Mouse (Mus musculus) bone marrow, adult 2 months (tissue): ENCODE measurements at regions not wholly inside any gene's neighbourhood (a gene's known extent, or its start where the extent isn't known, plus 50 kb on each side); places are given as distances from the start of the nearest gene placed in this dataset.

Experiments
- H3K27ac ChIP-seq: fragments of 200-500 bp; 2 replicates; pipeline ENCODE4 v1.5.1; 2012; ENCODE audit warnings: low read depth, mild to moderate bottlenecking, control low read depth, inconsistent platforms, low read length; ENCODE audit not compliant: control insufficient read depth, poor library complexity, insufficient read depth
- H3K4me1 ChIP-seq: fragments of 200-500 bp; 2 replicates; pipeline ENCODE4 v1.6.1; 2011; ENCODE audit warnings: low read length; ENCODE audit not compliant: control insufficient read depth, insufficient read depth
- H3K4me3 ChIP-seq: fragments of 200-500 bp; replicated peaks from 2 replicates; pipeline ENCODE3; 2011; ENCODE audit warnings: mild to moderate bottlenecking, low read depth, low read length, control low read depth; ENCODE audit not compliant: control insufficient read depth
- CTCF ChIP-seq: fragments of 200-500 bp; IDR thresholded peaks from 2 replicates; pipeline ENCODE4 v1.5.1; 2011; ENCODE audit warnings: low read length, control low read depth; ENCODE audit not compliant: control insufficient read depth, insufficient read depth
- POLR2A ChIP-seq: fragments of 200-500 bp; IDR thresholded peaks from 2 replicates; pipeline ENCODE4 v1.6.1; 2011; ENCODE audit warnings: low read depth, mild to moderate bottlenecking, control low read depth, low read length, borderline replicate concordance; ENCODE audit not compliant: control insufficient read depth
- WGBS: fragments of 180-500 bp; shearing (Covaris S2); methylation state at CpG from one replicate; pipeline ENCODE4 v1.1.7; 2018; 5-methylcytosine and 5-hydroxymethylcytosine counted together

GRCm38 (mm10) chr3:78919407-78919806 lies 366.9 kb downstream of the Rapgef2 start:
- H3K4me1 ChIP-seq, result no peaks in the 10 kb centered on the region
- peak; percentile 87 for TF ChIP-seq CTCF
- TF ChIP-seq POLR2A, result no peak
- WGBS, result 5% methylated on average over 12 of the region's 12 CpGs
- H3K27ac ChIP-seq, result no peak overlapping the region
- no peak overlapping the region for H3K4me3 ChIP-seq

GRCm38 (mm10) chr3:78908196-78908844 lies 378.0 kb downstream of the Rapgef2 start:
- no peak overlapping the region for H3K27ac ChIP-seq
- WGBS, result 90% methylated on average over 1 of the region's 1 CpGs
- H3K4me3 ChIP-seq, result no peak overlapping the region
- H3K4me1 ChIP-seq, result no peaks in the 10 kb centered on the region
- TF ChIP-seq CTCF, result no peak
- TF ChIP-seq POLR2A, result no peak

GRCm38 (mm10) chr3:78907778-78908177 lies 378.5 kb downstream of the Rapgef2 start:
- Histone ChIP-seq H3K4me3 (no peak overlapping the region), H3K27ac (no peak overlapping the region), H3K4me1 (no peaks in the 10 kb centered on the region)
- TF ChIP-seq POLR2A (no peak), CTCF (no peak)
- WGBS, result 84% methylated on average over 7 of the region's 7 CpGs

- Histone ChIP-seq H3K4me3 (no peak overlapping the region), H3K27ac (no peak overlapping the region), H3K4me1 (no peaks in the 10 kb centered on the region)
- no peak for TF ChIP-seq POLR2A
- no peak for TF ChIP-seq CTCF
- WGBS, result 49% methylated on average over 4 of the region's 4 CpGs
Observed at GRCm38 (mm10) chr3:78901838-78902484, 384.4 kb downstream of the Rapgef2 start.

DNA sequence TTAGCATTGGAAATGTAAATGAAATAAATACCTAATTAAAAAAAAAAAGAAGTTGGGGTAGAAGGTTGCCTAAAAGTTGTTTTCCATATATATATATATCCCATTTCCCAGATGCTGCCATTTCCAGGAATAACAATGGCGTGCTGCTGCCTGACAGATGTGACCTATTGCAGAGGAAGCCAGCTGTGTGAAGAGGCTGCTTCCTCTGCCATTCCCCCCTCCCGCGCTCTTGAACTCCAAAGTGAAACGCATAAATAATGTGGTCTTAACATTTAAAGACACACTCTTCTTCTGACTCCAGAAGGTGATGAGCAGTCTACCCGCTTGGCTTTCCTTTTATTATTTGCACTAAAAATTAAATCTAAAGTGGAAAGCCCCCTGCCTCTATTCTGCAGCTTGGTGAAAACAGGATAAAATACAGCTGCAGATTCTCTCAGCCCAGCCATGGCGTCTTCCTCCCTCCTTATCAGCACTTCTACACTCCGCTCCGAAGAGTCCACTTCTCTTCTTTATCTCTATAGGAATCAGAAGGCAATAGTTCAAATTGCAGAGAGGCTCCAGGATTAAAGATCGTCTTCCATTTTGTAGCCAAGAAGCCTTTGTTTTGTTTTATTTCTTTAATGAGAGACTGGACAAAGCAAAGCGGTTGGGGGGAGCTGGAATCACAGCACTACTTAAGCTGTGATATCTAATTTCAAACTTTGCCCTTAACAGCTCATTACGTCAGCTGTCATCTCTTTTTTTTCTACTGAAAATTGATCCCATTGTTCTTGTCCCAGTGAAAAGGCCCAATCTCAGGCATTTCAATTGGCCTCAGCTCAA lies 385.1 kb downstream of the Rapgef2 start:
- WGBS, result 29% methylated on average over 11 of the region's 11 CpGs

DNA sequence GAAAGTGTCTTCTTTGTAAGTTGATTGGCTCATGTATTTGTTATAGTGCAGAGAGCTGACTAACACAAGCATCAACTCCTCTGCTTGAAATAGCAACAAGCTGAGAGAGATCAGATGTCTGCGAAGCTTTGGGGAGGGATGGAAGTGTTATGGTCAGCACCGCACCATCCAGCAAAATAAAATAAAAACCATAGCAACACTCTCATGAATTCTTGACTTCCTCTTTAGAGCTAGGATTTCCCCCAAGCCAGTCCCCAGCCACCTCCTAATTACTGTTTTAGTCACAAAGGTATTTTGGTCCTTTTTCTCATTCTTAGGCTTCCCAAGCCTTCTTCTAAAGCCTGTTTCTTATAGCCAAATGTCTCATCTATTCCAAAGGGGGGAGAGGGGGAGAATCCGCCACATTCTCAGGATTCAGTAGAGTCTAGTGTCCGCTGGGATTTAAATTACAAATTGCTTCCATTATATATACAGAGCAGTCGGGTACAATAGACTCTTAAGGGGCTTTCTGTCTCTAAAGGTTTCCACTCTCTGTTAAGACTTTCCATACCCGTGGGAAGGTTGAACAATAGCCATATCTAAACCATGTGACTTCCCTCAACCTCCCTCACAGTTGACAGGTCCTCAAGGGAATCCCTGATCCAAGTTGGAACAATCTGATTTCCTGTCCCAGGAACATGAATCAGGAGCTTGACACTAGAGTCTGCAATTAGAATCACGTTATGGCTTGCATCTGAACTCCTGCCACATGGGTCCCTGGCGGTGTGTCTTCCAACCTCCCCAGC lies 386.7 kb downstream of the Rapgef2 start:
- Histone ChIP-seq H3K4me3 (no peak overlapping the region), H3K4me1 (no peaks in the 10 kb centered on the region), H3K27ac (no peak overlapping the region)
- no peak for TF ChIP-seq CTCF
- no peak for TF ChIP-seq POLR2A
- 68% methylated on average over 8 of the region's 8 CpGs for WGBS

More for the DNA sequence above, 385.1 kb downstream of the Rapgef2 start:
- TF ChIP-seq CTCF (no peak), POLR2A (no peak)
- H3K27ac ChIP-seq, result no peak overlapping the region
- no peak overlapping the region for H3K4me3 ChIP-seq
- no peaks in the 10 kb centered on the region for H3K4me1 ChIP-seq

DNA sequence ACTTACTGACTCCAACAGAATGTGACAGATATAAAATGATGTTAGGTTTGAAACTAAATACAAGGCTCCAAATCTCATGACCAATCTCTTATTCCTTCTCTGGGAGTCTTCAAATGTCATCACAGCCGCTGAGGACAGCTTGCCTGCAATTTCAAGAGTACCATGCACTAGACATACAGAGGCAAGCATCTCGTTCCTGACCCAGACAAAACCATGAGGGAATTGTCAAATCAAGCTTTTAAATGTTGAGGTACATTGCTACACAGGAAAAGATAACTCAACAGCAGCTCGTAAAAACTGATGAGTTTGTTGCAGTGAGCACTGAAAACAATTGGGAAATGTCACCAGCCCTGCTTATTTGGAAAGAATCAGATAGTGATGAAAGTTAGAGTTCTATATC lies 397.0 kb downstream of the Rapgef2 start:
- Histone ChIP-seq H3K27ac (no peak overlapping the region), H3K4me3 (no peak overlapping the region), H3K4me1 (no peaks in the 10 kb centered on the region)
- 69% methylated on average over 3 of the region's 3 CpGs for WGBS
- TF ChIP-seq POLR2A (no peak), CTCF (no peak)

- no peak overlapping the region for H3K27ac ChIP-seq
- no peak overlapping the region for H3K4me3 ChIP-seq
- TF ChIP-seq CTCF (no peak), POLR2A (no peak)
- no peaks in the 10 kb centered on the region for H3K4me1 ChIP-seq
- 80% methylated on average over 9 of the region's 9 CpGs for WGBS
Observed at GRCm38 (mm10) chr3:78884715-78885114, 401.6 kb downstream of the Rapgef2 start.
